20 mouse cellular contexts compared by ENCODE assay signal in genomic region chr17:89062348-89062949, GRCm38 (mm10).
DNase-seq lines count a peak whose midpoint lies in the region; ATAC-seq lines count a peak whose summit lies in the region.
"Had no signal": no experiment of that assay in that cellular context is flagged by ENCODE, and none has a peak within 500 bp of the region (broad histone marks: within the 10 kb centered on the region; RNA-seq: fewer than 3 reads in every experiment).

No protein-coding gene starts in this region.

- H3K9ac ChIP-seq in neural tube, embryonic 13.5 days, result no peak overlapping the region
- H3K9ac ChIP-seq in neural tube, embryonic 15.5 days (replicated peaks), result no peak overlapping the region
- H3K9ac ChIP-seq: embryonic facial prominence, embryonic 13.5 days; liver, embryonic 12.5 days; lung, embryonic 14.5 days had no signal

- no peak overlapping the region for H3K4me2 ChIP-seq in neural tube, embryonic 13.5 days
- no peak overlapping the region for H3K4me2 ChIP-seq in neural tube, embryonic 15.5 days
- H3K4me2 ChIP-seq: embryonic facial prominence, embryonic 13.5 days; liver, embryonic 12.5 days; lung, embryonic 14.5 days had no signal

- no peaks in the 10 kb centered on the region for H3K9me3 ChIP-seq in neural tube, embryonic 13.5 days
- H3K9me3 ChIP-seq in neural tube, embryonic 15.5 days (replicated peaks), result no peaks in the 10 kb centered on the region
- H3K9me3 ChIP-seq: embryonic facial prominence, embryonic 13.5 days; liver, embryonic 12.5 days had no signal

- DNase-seq in kidney, adult 9 months, result peak; percentile 11
- no peak for DNase-seq in kidney, postnatal 36 days
- DNase-seq in forelimb bud, embryonic 11.5 days (ENCODE audit: low read depth, low spot score), result peak; percentile 20
- DNase-seq in B cell, adult 2 months, result no peak
- no peak for DNase-seq in gastrocnemius, postnatal 25 days
- DNase-seq: adrenal gland, adult 8-10 months; cerebellum, adult 9-11 months; heart, postnatal 36 days; lung, embryonic 14.5 days; midbrain, embryonic 14.5 days; right cerebral cortex, postnatal 4 days had no signal

- WGBS in neural tube, embryonic 13.5 days, result 78% methylated on average over 8 of the region's 8 CpGs
- WGBS in neural tube, embryonic 15.5 days, result 73% methylated on average over 8 of the region's 8 CpGs

- no peak overlapping the region for H3K27ac ChIP-seq in neural tube, embryonic 13.5 days (replicated peaks)
- H3K27ac ChIP-seq in neural tube, embryonic 15.5 days (replicated peaks), result no peak overlapping the region
- H3K27ac ChIP-seq: embryonic facial prominence, embryonic 13.5 days; hindbrain, postnatal 0 days; liver, embryonic 12.5 days; stomach, postnatal 0 days had no signal

- no peaks in the 10 kb centered on the region for H3K36me3 ChIP-seq in neural tube, embryonic 13.5 days
- H3K36me3 ChIP-seq in neural tube, embryonic 15.5 days, result no peaks in the 10 kb centered on the region
- H3K36me3 ChIP-seq: embryonic facial prominence, embryonic 13.5 days; liver, embryonic 12.5 days had no signal

- 0 out of 2 replicates have a peak, but pooled peaks have one; percentile 47 for ATAC-seq in neural tube, embryonic 13.5 days (ENCODE audit: low read depth)
- no peak for ATAC-seq in neural tube, embryonic 15.5 days (ENCODE audit: low FRiP score)
- peak; percentile 74 for ATAC-seq in megakaryocyte, adult 5-6 weeks (ENCODE audit: poor library complexity, severe bottlenecking)
- ATAC-seq: forebrain, embryonic 14.5 days; hindbrain, postnatal 0 days; liver, embryonic 12.5 days had no signal

- H3K27me3 ChIP-seq in neural tube, embryonic 13.5 days, result no peaks in the 10 kb centered on the region
- no peaks in the 10 kb centered on the region for H3K27me3 ChIP-seq in neural tube, embryonic 15.5 days (replicated peaks)
- H3K27me3 ChIP-seq: embryonic facial prominence, embryonic 13.5 days; liver, embryonic 12.5 days had no signal

- H3K4me1 ChIP-seq in neural tube, embryonic 13.5 days (replicated peaks), result 0 out of 2 replicates have a peak, but pooled peaks cover 10% of the 10 kb centered on the region
- no peaks in the 10 kb centered on the region for H3K4me1 ChIP-seq in neural tube, embryonic 15.5 days
- H3K4me1 ChIP-seq: embryonic facial prominence, embryonic 13.5 days; liver, embryonic 12.5 days; megakaryocyte, embryonic 14.5 days had no signal

- H3K4me3 ChIP-seq in neural tube, embryonic 13.5 days, result no peak overlapping the region
- no peak overlapping the region for H3K4me3 ChIP-seq in neural tube, embryonic 15.5 days (replicated peaks)
- H3K4me3 ChIP-seq: embryonic facial prominence, embryonic 13.5 days; liver, embryonic 12.5 days; megakaryocyte, embryonic 14.5 days had no signal

Comparison
In these comparisons a context has a peak if more than half of its experiments do, and no peak if none do; other contexts are left out.
1. DNase-seq: peak in kidney, adult 9 months (single experiment) and forelimb bud, embryonic 11.5 days (single experiment); none in kidney, postnatal 36 days (0 of 2), B cell, adult 2 months (0 of 2) and gastrocnemius, postnatal 25 days (single experiment).